Mouse (Mus musculus): ENCODE data around the gene Neurl1a.
"Not testable (repeated sequence)": the region's sequence is repeated elsewhere in the genome, so short reads cannot be mapped to it uniquely, and the experiment has no call there.

The Neurl1a gene

GRCm38 (mm10) chr19:47178431-47179271, at the start of gene Neurl1a:
TSS of gene Neurl1a (plus strand) at chr19:47178820.
- peak; percentile 46 for DNase-seq (ENCODE audit: low spot score)

DNA sequence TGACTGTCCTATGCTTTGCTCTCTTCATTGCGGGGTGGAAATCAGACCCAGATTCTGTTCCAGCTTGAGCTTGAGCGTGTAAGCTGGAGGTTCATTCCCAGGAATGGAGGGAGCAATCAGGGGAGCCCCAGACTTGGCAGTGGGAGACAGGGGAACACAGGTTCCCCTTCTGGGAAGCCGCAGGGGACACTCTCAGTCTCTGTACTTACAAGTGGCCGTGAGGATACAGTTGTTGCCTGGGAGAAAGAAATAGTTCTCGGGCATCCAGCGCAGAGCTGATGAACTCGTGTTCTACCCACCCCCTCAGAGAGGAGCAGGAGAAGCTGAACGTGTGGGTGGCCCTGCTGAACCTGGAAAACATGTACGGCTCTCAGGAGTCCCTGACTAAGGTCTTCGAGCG, 49.8 kb upstream of the Neurl1a start:
- DNase-seq (ENCODE audit: low spot score), result no peak

- no peak for DNase-seq (ENCODE audit: low spot score)
Observed at GRCm38 (mm10) chr19:47130551-47131125, 48.0 kb upstream of the Neurl1a start.

GRCm38 (mm10) chr19:47133161-47133560, 45.5 kb upstream of the Neurl1a start:
- DNase-seq (ENCODE audit: low spot score), result no peak

DNA sequence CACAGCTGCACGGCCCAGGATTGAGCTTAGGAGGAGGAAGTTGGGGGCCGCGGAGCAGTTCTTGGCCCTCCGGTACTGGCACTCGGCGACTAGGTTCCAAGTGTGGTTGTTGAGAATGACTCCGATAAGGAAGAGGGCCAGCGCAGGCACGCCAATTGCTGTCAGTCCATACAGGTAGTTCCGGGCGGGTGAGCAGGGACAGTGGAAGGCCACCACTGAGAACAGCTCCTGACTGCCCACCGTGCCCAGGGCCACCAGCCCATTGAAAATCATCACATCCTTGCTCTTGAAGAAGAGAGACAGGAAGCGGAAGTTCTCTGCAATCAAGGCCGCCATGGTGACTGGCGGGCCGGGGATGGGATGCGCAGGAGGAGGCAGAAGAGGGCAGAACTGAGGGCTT, 43.1 kb upstream of the Neurl1a start:
- no peak for DNase-seq (ENCODE audit: low spot score)

- DNase-seq (ENCODE audit: low spot score), result no peak
Observed at GRCm38 (mm10) chr19:47136170-47136569, 42.5 kb upstream of the Neurl1a start.

DNA sequence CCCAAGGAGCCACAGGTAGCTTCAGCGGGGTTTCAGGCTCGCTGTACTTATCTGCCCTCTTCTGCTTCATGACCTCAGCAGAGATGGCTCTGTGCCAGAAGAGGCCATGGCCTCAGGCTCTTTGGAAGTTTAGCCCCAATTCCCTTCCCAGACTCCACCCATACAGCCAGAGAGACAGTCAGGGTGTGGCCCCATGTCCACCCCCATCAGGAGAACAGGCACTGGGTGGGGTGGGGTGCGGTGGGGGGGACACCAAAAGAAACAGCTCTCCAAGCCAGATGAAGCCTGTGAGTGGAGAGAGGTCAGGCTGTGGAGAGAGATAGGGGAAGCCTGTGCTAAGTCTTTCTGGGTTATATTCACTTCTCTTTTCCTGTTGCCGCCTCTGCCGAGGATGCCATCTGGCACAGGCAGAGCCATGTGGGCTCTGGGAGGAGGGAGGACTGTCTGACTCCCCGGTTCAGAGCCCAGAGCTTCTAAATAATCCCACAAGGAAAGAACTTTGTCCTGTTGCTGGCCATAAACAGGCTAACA, 41.5 kb upstream of the Neurl1a start:
- DNase-seq (ENCODE audit: low spot score), result peak; percentile 62

GRCm38 (mm10) chr19:47137771-47138421, 40.7 kb upstream of the Neurl1a start, which contains the start of gene Calhm2:
TSS of gene Calhm2 (minus strand) at chr19:47138294.
- DNase-seq (ENCODE audit: low spot score), result peak; percentile 58

DNA sequence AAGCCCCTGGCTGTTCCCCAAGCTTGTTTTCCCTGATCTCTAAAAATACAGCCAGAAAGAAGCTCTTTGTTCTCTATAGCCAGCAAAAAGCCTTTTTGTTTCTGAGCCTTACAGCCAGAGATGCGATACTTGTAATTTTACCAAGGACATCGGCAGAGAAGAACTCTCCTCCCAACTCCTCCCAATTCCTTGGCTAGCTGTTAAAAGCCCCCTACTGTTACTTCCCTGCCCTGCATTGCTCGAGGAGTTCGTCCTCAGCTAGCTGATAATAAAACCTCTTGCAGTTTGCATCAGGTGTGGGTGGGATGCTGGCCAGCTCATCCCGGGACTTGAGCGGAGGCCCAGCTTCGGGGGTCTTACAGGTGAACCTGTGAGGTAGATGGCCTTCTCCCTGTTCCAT, 39.0 kb upstream of the Neurl1a start:
- not testable (repeated sequence) for DNase-seq (ENCODE audit: low spot score)

DNA sequence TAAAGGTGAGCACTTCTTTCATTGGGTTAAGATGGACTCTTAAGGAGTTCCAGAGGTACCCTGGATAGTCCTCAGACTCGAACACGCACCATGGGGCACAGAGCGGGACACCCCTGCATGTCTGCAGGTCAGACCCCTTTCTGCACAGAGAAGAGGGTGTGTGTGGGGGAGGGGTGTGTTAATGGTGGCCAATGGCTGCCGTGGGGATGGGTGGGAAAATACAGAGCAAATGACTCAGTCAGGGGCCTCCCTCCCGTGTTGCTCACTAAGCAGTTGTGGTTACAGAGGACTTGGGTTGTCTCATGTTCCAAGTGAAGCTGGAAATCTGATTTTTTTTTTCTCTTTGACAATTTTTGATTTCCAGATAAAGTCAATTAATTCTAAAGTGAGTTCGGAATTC, 36.2 kb upstream of the Neurl1a start:
- no peak for DNase-seq (ENCODE audit: low spot score)

DNA sequence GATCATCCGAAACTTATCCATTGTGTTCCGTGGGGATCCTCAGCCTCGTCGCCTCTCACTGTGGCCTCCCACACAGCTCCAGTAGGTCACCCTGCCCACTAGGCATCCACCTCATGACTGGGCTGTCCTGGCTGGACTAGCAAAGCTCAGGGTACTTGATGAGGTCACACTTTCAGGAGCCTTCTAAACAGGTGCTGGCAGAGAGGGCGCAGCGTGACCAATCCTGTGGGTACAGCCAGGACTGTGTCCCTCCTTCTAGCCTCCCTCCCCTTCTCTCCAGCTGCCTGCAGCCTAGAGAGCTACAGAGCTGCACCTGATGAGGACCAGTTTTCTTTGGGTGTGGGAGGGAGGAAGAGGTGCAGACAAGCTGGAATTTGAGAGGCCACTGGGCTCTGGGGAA, 34.5 kb upstream of the Neurl1a start, which contains the start of gene Calhm1:
TSS of gene Calhm1 (minus strand) at position 101 of the 400 bp plus-strand sequence.
- no peak for DNase-seq (ENCODE audit: low spot score)

DNA sequence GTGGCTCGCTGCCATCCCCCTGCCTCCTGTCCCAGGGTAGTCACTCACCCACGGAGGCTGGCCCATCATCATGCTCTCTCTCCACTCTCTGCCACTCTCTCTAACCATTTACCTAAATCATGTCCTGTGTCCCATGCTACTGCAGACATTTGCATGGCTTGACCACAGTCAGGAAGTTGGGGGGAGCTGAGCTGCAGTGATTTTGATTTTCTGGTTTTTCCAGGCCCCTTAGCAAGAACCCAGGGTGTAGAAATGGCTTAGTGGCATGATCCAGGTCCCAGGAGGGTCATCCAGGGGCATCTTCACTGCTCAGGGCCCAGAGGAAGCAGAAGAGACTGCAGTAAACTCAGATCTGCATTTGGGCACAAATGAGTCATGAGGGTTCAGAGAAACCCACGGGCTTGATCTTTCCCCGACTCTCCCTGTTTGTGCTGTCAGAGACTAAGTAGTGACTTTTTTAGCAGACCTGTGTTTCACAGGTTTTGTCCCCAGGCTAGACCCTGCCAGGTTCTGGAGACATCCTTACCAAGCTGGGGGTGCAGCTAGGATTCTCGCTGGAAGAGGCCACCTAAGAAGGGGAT, 30.3 kb upstream of the Neurl1a start:
- no peak for DNase-seq (ENCODE audit: low spot score)

GRCm38 (mm10) chr19:47149854-47150253, 28.8 kb upstream of the Neurl1a start:
- DNase-seq (ENCODE audit: low spot score), result no peak

GRCm38 (mm10) chr19:47151332-47152061, 27.1 kb upstream of the Neurl1a start:
- DNase-seq (ENCODE audit: low spot score), result no peak

GRCm38 (mm10) chr19:47152062-47152369, 26.6 kb upstream of the Neurl1a start:
- no peak for DNase-seq (ENCODE audit: low spot score)

DNA sequence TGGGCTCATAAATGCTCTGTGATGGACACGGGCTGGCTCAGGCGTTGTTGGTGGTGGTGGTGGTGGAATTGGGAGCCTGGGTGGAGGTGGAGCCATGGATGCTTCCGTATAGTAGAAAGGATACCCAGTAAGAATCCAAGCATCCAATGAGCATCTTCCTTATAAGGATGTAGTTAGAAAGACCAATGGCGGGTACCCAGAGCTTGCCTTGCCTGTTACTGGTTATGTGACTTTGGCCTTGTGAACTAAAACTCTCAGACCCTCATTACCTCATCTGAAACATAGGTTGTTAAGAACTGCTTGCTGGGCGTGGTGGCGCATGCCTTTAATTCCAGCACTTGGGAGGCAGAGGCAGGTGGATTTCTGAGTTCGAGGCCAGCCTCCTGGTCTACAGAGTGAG, 24.9 kb upstream of the Neurl1a start:
- no peak for DNase-seq (ENCODE audit: low spot score)

- DNase-seq (ENCODE audit: low spot score), result no peak
Observed at GRCm38 (mm10) chr19:47157664-47158063, 21.0 kb upstream of the Neurl1a start, which contains the start of gene Calhm3. TSS of gene Calhm3 (minus strand) at chr19:47157764.

- DNase-seq (ENCODE audit: low spot score), result no peak
Observed at GRCm38 (mm10) chr19:47161669-47162068, 17.0 kb upstream of the Neurl1a start.

GRCm38 (mm10) chr19:47163176-47163744, 15.4 kb upstream of the Neurl1a start:
- DNase-seq (ENCODE audit: low spot score), result no peak

- no peak for DNase-seq (ENCODE audit: low spot score)
Observed at GRCm38 (mm10) chr19:47166758-47167157, 11.9 kb upstream of the Neurl1a start.

DNA sequence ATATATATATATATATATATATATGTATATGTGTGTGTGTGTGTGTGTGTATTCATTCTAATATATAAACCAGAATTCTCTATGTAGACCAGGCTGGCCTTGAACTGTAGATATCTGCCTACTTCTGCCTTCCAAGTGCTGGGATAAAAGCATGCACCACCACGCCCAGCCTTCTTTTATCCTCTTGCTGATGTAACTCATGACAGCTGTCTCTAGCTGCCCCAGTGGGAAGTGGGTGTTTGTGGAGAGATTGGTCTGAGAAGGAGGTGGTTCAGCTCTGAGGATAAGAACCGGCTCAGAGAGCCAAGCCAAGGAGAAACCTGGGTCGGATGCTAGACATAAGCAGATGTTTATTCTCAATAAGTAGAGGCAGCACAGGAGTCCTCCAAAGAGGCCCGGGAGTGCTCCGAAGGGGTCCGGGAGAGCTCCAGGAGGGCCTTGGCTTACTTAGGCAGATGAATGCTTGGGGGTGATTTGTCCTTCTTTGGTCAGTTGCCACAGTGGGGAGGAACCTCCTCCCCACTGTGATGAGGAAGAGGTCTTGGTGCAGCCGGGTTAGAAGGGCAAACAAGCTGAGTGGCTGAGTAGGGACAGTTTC, 10.9 kb upstream of the Neurl1a start:
- no peak for DNase-seq (ENCODE audit: low spot score)

All from urinary bladder, postnatal 14 days (tissue).